Mouse (Mus musculus) intestine, postnatal 0 days (tissue): ENCODE measurements around the gene Dxo. TPM values are rescaled to one million over a fixed set of nuclear protein-coding genes. Genes with fewer than 3 reads are reported as not detected.
"Not testable (repeated sequence)": the region's sequence is repeated elsewhere in the genome, so short reads cannot be mapped to it uniquely, and the experiment has no call there.

Experiments
- ATAC-seq: fragments of 200-750 bp; cut with Nextera tagmentation; 2 replicates; pipeline ENCODE4 v1.8.0; 2017; ENCODE audit warnings: mild to moderate bottlenecking, moderate TSS enrichment, moderate library complexity
- H3K27ac ChIP-seq: fragments of 300-500 bp; sonication (generic); 2 replicates; pipeline ENCODE4 v1.5.1; 2014; ENCODE audit warnings: mild to moderate bottlenecking, low read depth, low read length, moderate library complexity
- H3K27me3 ChIP-seq: fragments of 300-500 bp; sonication (generic); replicated peaks from 2 replicates; pipeline ENCODE4 v1.6.1; 2014; ENCODE audit warnings: low read length, mixed read lengths; ENCODE audit not compliant: control insufficient read depth, insufficient read depth
- H3K36me3 ChIP-seq: fragments of 300-500 bp; sonication (generic); 2 replicates; pipeline ENCODE4 v1.6.1; 2014; ENCODE audit warnings: mild to moderate bottlenecking, moderate library complexity; ENCODE audit not compliant: control insufficient read depth, insufficient read depth
- H3K4me1 ChIP-seq: fragments of 300-500 bp; sonication (generic); replicated peaks from 2 replicates; pipeline ENCODE4 v1.6.1; 2014; ENCODE audit warnings: antibody characterized with exemption, low read length, mixed read lengths; ENCODE audit not compliant: control insufficient read depth, insufficient read depth
- H3K4me2 ChIP-seq: fragments of 300-500 bp; sonication (generic); replicated peaks from 2 replicates; pipeline ENCODE4 v1.6.1; 2014; ENCODE audit warnings: low read depth, mild to moderate bottlenecking, moderate library complexity
- H3K4me3 ChIP-seq: fragments of 300-500 bp; sonication (generic); 2 replicates; pipeline ENCODE4 v1.5.1; 2014; ENCODE audit warnings: low read depth, low read length
- H3K9ac ChIP-seq: fragments of 300-500 bp; sonication (generic); 2 replicates; pipeline ENCODE4 v1.6.1; 2014; ENCODE audit warnings: mild to moderate bottlenecking, low read depth, low read length
- H3K9me3 ChIP-seq: fragments of 300-500 bp; sonication (generic); 2 replicates; pipeline ENCODE4 v1.6.1; 2016; ENCODE audit warnings: mixed run types; ENCODE audit not compliant: control insufficient read depth
- CTCF ChIP-seq: sonication (generic); IDR thresholded peaks from 2 replicates; pipeline ENCODE4 v1.5.1; 2016; ENCODE audit warnings: low read depth, mild to moderate bottlenecking, control low read depth, antibody characterized with exemption, moderate library complexity
- WGBS: fragments of 180-500 bp; shearing (Covaris S2); extraction: QIAGEN DNeasy Blood & Tissue Kit; methylation state at CpG from one replicate; pipeline ENCODE4 v1.1.7; 2014; 5-methylcytosine and 5-hydroxymethylcytosine counted together
- polyA plus RNA-seq: library from polyadenylated mRNA; unstranded; fragments of >200 nt; fragmentation: Nextera tagmentation; extraction: Ambion mirVana; gene quantifications from 2 replicates; pipeline ENCODE4 v1.2.1, GENCODE M21; 2015

The Dxo gene
- polyA plus RNA-seq: 42.5 and 44.2 TPM in 2 replicates

DNA sequence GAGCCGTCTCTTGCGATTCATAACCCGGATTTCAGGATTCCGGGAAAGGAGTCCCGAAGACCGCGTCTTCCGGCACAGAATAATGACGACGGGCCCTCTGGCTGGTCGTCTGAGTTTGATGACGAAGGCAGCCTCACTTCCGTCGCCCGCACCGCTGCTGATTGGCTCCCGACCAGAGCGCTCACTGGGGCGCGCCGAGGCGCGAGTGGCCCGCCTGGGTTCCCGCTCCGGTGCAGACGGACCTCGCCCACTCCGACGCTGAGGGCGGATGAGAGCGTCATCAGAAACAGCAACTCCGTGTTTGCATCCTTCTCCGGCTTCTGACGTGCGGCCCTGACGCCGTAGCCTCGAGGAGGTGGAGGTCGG, at the start of gene Dxo, which contains the start of gene Stk19:
Gene Dxo, plus strand, starts transcription at position 164 of the 366 bp plus-strand sequence.
Gene Stk19, minus strand, starts transcription at position 90 of the 366 bp plus-strand sequence.
- Histone ChIP-seq H3K4me1 (peaks cover 9% of the 10 kb centered on the region), H3K4me3 (peak within 1 kb of the TSS; percentile 82), H3K4me2 (peak within 1 kb of the TSS; percentile 96), H3K27ac (peak within 1 kb of the TSS; percentile 65), H3K9me3 (no peaks in the 10 kb centered on the region), H3K36me3 (peaks cover 43% of the 10 kb centered on the region), H3K27me3 (no peaks in the 10 kb centered on the region), H3K9ac (peak within 1 kb of the TSS; percentile 68)
- peak; percentile 94 for ATAC-seq
- under 1% methylated on average over 40 of the region's 40 CpGs for WGBS
- TF ChIP-seq CTCF: no peak

- ATAC-seq: no peak
- no peaks in the 10 kb centered on the region for H3K36me3 ChIP-seq
- H3K9me3 ChIP-seq: no peaks in the 10 kb centered on the region
- H3K27me3 ChIP-seq: no peaks in the 10 kb centered on the region
- H3K4me1 ChIP-seq: no peaks in the 10 kb centered on the region
- H3K4me2 ChIP-seq: no peak overlapping the region
- 88% methylated on average over 10 of the region's 10 CpGs for WGBS
- no peak overlapping the region for H3K9ac ChIP-seq
- TF ChIP-seq CTCF: no peak
- H3K4me3 ChIP-seq: no peak overlapping the region
- no peak overlapping the region for H3K27ac ChIP-seq
Measured at GRCm38 (mm10) chr17:34795016-34795415, 41.8 kb upstream of the Dxo start.

DNA sequence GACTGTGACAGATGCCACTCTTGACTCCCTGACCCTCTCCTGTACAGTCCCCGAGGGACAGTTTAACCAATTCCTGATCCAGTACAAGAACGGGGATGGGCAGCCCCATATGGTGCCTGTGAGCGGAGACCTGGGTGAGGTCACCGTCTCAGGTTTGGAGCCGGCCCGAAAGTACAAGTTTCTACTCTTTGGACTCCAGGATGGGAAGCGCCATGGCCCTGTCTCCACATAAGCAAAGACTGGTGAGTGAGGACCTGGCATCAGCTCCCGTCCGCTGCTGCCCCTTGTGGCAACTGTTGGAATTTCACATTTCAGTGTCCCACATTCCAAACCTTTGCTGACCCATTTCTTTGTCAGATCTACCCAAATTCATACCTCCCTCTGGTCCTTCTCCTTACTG, 41.2 kb upstream of the Dxo start:
- no peak for ATAC-seq
- Histone ChIP-seq H3K27me3 (no peaks in the 10 kb centered on the region), H3K9ac (no peak overlapping the region), H3K4me2 (no peak overlapping the region), H3K9me3 (no peaks in the 10 kb centered on the region), H3K27ac (no peak overlapping the region), H3K36me3 (no peaks in the 10 kb centered on the region), H3K4me1 (no peaks in the 10 kb centered on the region), H3K4me3 (no peak overlapping the region)
- peak; percentile 72 for TF ChIP-seq CTCF
- 71% methylated on average over 9 of the region's 9 CpGs for WGBS

DNA sequence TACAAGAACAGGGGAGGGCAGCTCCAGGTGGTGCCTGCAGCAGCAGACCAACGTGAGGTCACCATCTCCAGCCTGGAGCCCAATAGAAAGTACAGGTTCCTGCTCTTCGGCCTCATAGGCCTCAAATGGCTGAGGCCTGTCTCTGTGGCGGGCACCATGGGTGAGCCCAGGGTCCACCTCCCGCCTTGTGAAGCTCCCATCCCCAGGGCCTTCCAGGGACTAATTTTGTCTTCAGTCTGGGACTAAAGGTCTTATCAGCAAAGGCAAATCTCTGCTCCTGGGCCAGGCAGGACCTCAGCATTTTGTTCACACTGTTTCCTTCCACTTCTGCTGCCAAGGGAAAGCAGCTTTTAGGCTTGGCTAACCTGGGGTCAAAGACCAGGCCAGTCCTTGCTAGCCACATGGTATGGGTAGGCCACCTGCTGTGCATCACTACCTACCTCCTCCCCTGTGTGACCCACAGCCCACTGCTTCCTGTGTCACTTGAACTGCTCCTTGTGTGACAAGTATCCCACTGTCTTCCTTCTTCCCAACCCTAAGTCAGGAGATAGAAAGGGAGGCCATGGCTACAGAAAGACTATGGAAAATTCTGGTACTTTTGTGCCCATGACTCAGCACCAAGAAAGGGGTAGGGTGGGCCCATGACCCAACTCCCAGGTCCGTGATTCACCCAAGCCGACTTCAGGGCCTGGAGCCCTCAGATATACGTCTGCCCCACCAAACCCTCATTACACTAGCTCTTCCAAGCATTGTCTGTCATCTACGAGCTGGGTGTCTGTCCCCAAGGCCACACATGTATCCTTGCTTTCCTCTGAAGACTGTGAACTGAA, 40.3 kb upstream of the Dxo start:
- Histone ChIP-seq H3K27me3 (no peaks in the 10 kb centered on the region), H3K9me3 (no peaks in the 10 kb centered on the region), H3K9ac (no peak overlapping the region), H3K27ac (no peak overlapping the region), H3K4me2 (no peak overlapping the region), H3K4me1 (no peaks in the 10 kb centered on the region), H3K36me3 (no peaks in the 10 kb centered on the region), H3K4me3 (no peak overlapping the region)
- WGBS: 88% methylated on average over 8 of the region's 8 CpGs
- no peak for ATAC-seq
- TF ChIP-seq CTCF: no peak

GRCm38 (mm10) chr17:34797211-34797995, 39.4 kb upstream of the Dxo start:
- WGBS: 80% methylated on average over 10 of the region's 10 CpGs
- H3K4me2 ChIP-seq, H3K9ac ChIP-seq, H3K4me1 ChIP-seq, H3K27me3 ChIP-seq, H3K4me3 ChIP-seq, H3K9me3 ChIP-seq, ATAC-seq, H3K27ac ChIP-seq, H3K36me3 ChIP-seq: not testable (repeated sequence)

DNA sequence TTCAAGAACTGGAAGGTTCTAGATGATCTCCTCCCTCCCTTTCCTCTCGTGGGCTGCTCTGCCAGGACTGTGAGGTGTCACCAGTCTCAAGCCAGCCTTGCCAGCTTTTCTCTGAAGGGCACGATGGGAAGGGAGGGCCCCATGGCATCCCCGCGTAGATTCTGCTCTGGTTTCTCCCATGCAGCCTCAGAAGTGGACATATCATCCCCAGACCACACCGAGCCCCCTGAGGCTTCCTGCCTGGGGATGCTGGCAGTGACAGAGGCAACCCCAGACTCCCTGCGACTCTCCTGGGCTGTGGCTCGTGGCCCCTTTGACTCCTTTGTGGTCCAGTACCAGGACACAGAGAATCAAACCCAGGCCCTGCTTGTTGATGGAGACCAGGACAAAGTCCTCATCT, 38.7 kb upstream of the Dxo start:
- not testable (repeated sequence) for H3K4me2 ChIP-seq, H3K4me3 ChIP-seq, H3K9ac ChIP-seq, H3K9me3 ChIP-seq, H3K27ac ChIP-seq, H3K36me3 ChIP-seq, ATAC-seq, H3K27me3 ChIP-seq, H3K4me1 ChIP-seq
- 86% methylated on average over 6 of the region's 7 CpGs for WGBS
